11 mouse cellular contexts compared by ENCODE assay signal in the genomic region with DNA sequence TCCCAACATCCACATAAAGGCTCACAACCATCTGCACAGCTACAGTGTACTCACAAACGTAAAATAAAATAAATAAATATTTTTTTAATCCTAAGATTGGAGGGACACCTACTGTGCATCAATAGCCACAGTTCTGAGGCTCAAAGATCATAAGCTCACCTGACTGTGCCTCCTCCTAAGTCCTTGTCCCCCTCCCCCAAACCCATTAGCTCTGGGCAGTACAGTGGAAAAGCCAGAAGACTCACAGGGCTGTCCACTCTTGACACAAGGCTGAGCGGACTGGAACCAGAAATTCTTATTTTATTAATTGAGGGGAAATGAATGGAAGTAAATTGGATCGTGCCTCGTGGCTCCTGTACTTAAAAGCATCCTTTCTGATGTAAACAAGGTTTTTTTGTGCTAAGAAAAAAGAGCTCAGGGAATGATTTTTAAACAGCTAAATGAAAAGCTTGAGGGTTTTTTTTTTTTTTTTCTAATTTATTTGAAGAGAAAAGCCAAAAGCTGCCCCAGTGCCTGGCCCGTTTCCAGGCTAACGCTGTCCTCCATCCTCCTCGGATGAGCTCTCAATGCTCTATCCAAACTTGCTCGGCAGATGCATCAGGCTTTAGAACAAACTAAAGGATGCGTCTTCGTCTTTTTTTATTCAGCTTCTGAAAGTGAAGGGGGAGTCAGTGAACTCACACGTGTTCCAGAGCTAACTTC.
A peak's percentile ranks its signal among the peaks of the same experiment; 100 is the strongest.
DNase-seq lines count a peak whose midpoint lies in the region; ATAC-seq and TF ChIP-seq lines count a peak whose summit lies in the region.
"Had no signal": no experiment of that assay in that cellular context is flagged by ENCODE, and none has a peak within 500 bp of the region (broad histone marks: within the 10 kb centered on the region; RNA-seq: fewer than 3 reads in every experiment).

No protein-coding gene starts in this region.

- intact Hi-C loops in left cerebral cortex, postnatal 14 days (cut with DNase I) = no loop called here

- H3K27ac ChIP-seq in lung, embryonic 14.5 days (ENCODE audit: low read depth) = no peak overlapping the region
- H3K27ac ChIP-seq in intestine, embryonic 15.5 days = no peak overlapping the region
- no peak overlapping the region for H3K27ac ChIP-seq in stomach, embryonic 14.5 days (ENCODE audit: low read length)

- no peaks in the 10 kb centered on the region for H3K9me3 ChIP-seq in lung, embryonic 14.5 days (ENCODE audit: low read depth, low read length)
- H3K9me3 ChIP-seq in intestine, embryonic 15.5 days = no peaks in the 10 kb centered on the region
- no peaks in the 10 kb centered on the region for H3K9me3 ChIP-seq in stomach, embryonic 14.5 days (ENCODE audit: control insufficient read depth, low read depth, low read length)

- H3K4me2 ChIP-seq in lung, embryonic 14.5 days = peak overlapping the region; percentile 51; the same call in 1 of the 2 replicates
- peak overlapping the region; percentile 59 for H3K4me2 ChIP-seq in intestine, embryonic 15.5 days (replicated peaks)
- peak overlapping the region; percentile 51 for H3K4me2 ChIP-seq in stomach, embryonic 14.5 days (replicated peaks; ENCODE audit: low read depth, low read length)

- H3K4me3 ChIP-seq in lung, embryonic 14.5 days (ENCODE audit: low read depth, low read length) = no peak overlapping the region
- no peak overlapping the region for H3K4me3 ChIP-seq in intestine, embryonic 15.5 days (replicated peaks)
- H3K4me3 ChIP-seq in stomach, embryonic 14.5 days (ENCODE audit: low read depth, low read length) = peak overlapping the region; percentile 27; the same call in 1 of the 2 replicates

- TF ChIP-seq CTCF in lung, embryonic 14.5 days (IDR thresholded peaks at IDR 0.05; ENCODE audit: low read depth) = no peak

- no peak for ATAC-seq in lung, embryonic 14.5 days (ENCODE audit: insufficient read depth)
- no peak for ATAC-seq in intestine, embryonic 15.5 days
- no peak for ATAC-seq in stomach, embryonic 14.5 days (ENCODE audit: insufficient number of reproducible peaks, insufficient read depth, low FRiP score, low read depth)
- ATAC-seq: liver, postnatal 0 days had no signal

- H3K4me1 ChIP-seq in lung, embryonic 14.5 days (ENCODE audit: insufficient read depth) = no peaks in the 10 kb centered on the region
- H3K4me1 ChIP-seq in intestine, embryonic 15.5 days (replicated peaks) = 0 out of 2 replicates have a peak, but pooled peaks cover 2% of the 10 kb centered on the region
- H3K4me1 ChIP-seq in stomach, embryonic 14.5 days (ENCODE audit: control insufficient read depth, insufficient read depth, low read length) = 0 out of 2 replicates have a peak, but pooled peaks cover 4% of the 10 kb centered on the region

- H3K36me3 ChIP-seq in lung, embryonic 14.5 days (ENCODE audit: insufficient read depth) = no peaks in the 10 kb centered on the region
- no peaks in the 10 kb centered on the region for H3K36me3 ChIP-seq in intestine, embryonic 15.5 days
- no peaks in the 10 kb centered on the region for H3K36me3 ChIP-seq in stomach, embryonic 14.5 days (ENCODE audit: control insufficient read depth, insufficient read depth, low read length)

- H3K9ac ChIP-seq in lung, embryonic 14.5 days = no peak overlapping the region
- no peak overlapping the region for H3K9ac ChIP-seq in intestine, embryonic 15.5 days
- H3K9ac ChIP-seq in stomach, embryonic 14.5 days (replicated peaks; ENCODE audit: low read depth, low read length) = no peak overlapping the region
- H3K9ac ChIP-seq: liver, postnatal 0 days had no signal

- WGBS in lung, embryonic 14.5 days = 16% methylated on average over 11 of the region's 11 CpGs
- 17% methylated on average over 11 of the region's 11 CpGs for WGBS in intestine, embryonic 15.5 days
- WGBS in stomach, embryonic 14.5 days = 11% methylated on average over 11 of the region's 11 CpGs

- DNase-seq in cerebellum, postnatal 14 days = peak; percentile 47 to 48
- no peak for DNase-seq in cerebellum, adult 8-10 months
- DNase-seq in lung, embryonic 14.5 days = peak; percentile 56
- no peak for DNase-seq in lung, postnatal 14 days
- DNase-seq in spleen, adult 18-20 months = no peak
- no peak for DNase-seq in left cerebral cortex, postnatal 14 days (ENCODE audit: low spot score in 2 of 2)
- DNase-seq: kidney, adult 9 months; liver, postnatal 0 days; thymus, postnatal 4 days had no signal

- 0 out of 2 replicates have a peak, but pooled peaks cover 6% of the 10 kb centered on the region for H3K27me3 ChIP-seq in lung, embryonic 14.5 days (ENCODE audit: insufficient read depth, low read length)
- H3K27me3 ChIP-seq in intestine, embryonic 15.5 days (replicated peaks) = no peaks in the 10 kb centered on the region
- H3K27me3 ChIP-seq in stomach, embryonic 14.5 days (ENCODE audit: control insufficient read depth, insufficient read depth, low read length) = no peaks in the 10 kb centered on the region

Comparison
In these comparisons a context has a peak if more than half of its experiments do, and no peak if none do; other contexts are left out.
1. DNase-seq: peak in cerebellum, postnatal 14 days (2 of 2) and lung, embryonic 14.5 days (single experiment); none in cerebellum, adult 8-10 months (single experiment), lung, postnatal 14 days (single experiment), spleen, adult 18-20 months (0 of 2) and left cerebral cortex, postnatal 14 days (0 of 2).
2. Peak in every context shown above with its lines, with median percentiles within 50 percentile points of each other: H3K4me2 ChIP-seq.